Mouse (Mus musculus) megakaryocyte-erythroid progenitor cell, adult 5-6 weeks (primary cell): ENCODE data around the gene Gm12248. TPM values are rescaled to one million over a fixed set of nuclear protein-coding genes. Genes with fewer than 3 reads are reported as not detected.
"Not testable (repeated sequence)": the region's sequence is repeated elsewhere in the genome, so short reads cannot be mapped to it uniquely, and the experiment has no call there.

Experiments used
- ATAC-seq: replicated peaks from 2 replicates; pipeline ENCODE4 v1.8.0; 2016; ENCODE audit warnings: mild to moderate bottlenecking, inconsistent platforms; ENCODE audit not compliant: severe bottlenecking, poor library complexity, low FRiP score, low TSS enrichment
- total RNA-seq, 2 experiments: library from RNA; stranded (forward) in 1 of 2; stranded (reverse) in 1 of 2; fragments of 200-1000, 215-1000 nt in 1 of 2; fragments of >200 nt in 1 of 2; fragmentation: Nextera tagmentation in 1 of 2; gene quantifications; 2 replicates each; pipeline ENCODE4 v1.2.3; 2014 to 2017

The Gm12248 gene
- total RNA-seq, 2 experiments from 2014 or later: not detected

- peak; percentile 94 for ATAC-seq
Observed at GRCm38 (mm10) chr11:58103697-58104306, 10.9 kb upstream of the Gm12248 start, which contains the start of gene Cnot8. Gene Cnot8, plus strand, starts transcription at chr11:58104153.

DNA sequence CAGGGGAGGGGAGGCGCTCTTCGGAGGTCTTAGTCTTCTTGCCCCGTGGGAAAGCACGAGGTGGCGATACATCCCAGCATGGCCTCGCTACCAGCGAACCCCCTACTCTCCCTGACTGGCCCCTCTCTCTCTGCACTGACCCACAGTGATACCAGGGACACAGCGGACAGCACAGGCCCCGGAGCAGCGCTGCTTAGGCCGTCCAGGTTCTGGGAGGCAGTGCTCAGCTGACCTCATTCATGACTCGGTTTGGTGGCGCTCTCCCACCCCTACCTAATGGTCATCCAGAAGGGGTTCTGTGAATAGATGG is 10.4 kb upstream of the Gm12248 start:
- ATAC-seq: no peak

GRCm38 (mm10) chr11:58102581-58103343 is 9.8 kb upstream of the Gm12248 start:
- ATAC-seq: no peak

- ATAC-seq: no peak
Observed at GRCm38 (mm10) chr11:58102146-58102545, 9.2 kb upstream of the Gm12248 start.

DNA sequence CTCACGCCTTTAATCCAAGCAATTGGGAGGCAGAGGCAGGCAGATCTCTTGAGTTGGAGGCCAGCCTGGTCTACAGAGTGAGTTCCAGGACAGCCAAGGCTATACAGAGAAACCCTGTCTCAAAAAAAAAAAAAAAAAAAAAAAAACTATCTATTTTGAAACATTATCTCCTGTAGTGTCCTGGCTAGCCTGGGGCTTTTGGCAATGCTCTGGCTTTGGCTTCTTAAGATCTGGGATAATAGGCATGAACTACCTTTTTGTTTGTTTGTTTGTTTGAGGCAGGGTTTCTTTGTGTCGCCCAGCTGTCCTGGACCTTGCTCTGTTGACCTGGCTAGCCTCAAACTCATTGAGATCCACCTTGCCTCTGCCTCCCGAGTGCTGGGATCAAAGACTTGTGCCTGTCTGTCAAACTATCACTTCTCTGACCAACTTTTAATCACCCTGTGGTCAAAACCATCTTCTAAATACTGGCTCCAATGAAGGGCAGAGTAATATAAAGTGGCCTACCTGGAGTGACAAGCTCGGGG is 8.3 kb upstream of the Gm12248 start:
- ATAC-seq: no peak

DNA sequence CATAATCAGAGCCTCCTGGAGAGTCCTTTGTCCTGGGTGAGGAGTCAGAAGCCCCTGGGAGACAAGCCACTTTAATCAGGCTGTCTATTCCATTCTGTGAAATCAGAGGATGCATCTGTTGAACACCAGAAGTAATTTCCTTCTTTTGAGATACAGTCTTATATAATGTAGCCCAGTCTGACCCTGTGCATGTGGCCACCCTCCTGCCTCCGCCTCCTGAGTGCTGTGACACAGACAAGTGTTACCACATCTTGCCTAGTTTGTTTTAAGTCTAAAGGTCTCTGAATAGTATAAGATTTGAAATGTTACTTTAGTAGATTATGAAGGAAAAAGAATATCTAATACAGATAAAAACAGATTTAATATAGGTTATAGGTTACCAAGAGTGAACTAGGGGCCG is 7.1 kb upstream of the Gm12248 start:
- ATAC-seq: no peak

DNA sequence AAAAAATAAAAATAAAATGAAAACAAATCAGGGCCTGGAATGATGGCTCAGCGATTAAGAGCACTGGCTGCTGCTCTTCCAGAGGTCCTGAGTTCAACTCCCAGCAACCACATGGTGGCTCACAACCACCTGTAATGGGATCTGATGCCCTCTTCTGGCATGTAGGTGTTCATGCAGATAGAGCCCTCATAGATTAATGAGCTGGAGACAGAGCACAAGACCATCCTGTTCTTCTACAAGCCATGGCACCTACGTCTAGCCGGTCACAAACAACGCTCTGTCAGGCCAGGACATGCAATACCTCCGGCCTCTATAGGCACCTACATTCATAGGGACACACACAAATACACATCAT is 5.4 kb upstream of the Gm12248 start:
- not testable (repeated sequence) for ATAC-seq

- ATAC-seq: peak; percentile 53; the same call in 1 of the 2 replicates
Observed at GRCm38 (mm10) chr11:58097621-58098365, 4.9 kb upstream of the Gm12248 start.

GRCm38 (mm10) chr11:58096821-58097620 is 4.1 kb upstream of the Gm12248 start:
- no peak for ATAC-seq

DNA sequence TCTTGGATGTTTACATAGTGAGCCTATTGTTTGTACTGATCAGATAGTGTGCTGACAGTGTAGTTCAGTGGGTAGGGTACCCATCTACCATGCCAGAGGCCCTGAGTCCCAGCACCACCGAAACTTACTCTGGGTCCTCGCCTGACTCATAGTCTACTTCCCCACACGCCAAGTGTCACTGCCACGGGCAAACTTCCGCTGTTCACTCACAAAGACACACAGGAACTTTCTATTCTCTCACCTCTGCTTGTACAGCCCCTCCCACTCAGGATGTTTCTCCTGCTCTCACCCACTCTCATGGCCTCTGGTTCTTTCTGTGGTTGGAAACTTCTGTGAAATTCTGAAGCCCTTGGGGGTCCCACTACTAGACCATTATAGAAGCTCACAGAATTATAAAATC is 3.2 kb upstream of the Gm12248 start:
- ATAC-seq: no peak

GRCm38 (mm10) chr11:58095561-58095960 is 2.6 kb upstream of the Gm12248 start:
- ATAC-seq: no peak

GRCm38 (mm10) chr11:58094766-58095165 is 1.8 kb upstream of the Gm12248 start:
- no peak for ATAC-seq

- ATAC-seq: no peak
Observed at GRCm38 (mm10) chr11:58092541-58092940, 393 bp downstream of the Gm12248 start.

GRCm38 (mm10) chr11:58081716-58082115 is 11.2 kb downstream of the Gm12248 start:
- no peak for ATAC-seq

DNA sequence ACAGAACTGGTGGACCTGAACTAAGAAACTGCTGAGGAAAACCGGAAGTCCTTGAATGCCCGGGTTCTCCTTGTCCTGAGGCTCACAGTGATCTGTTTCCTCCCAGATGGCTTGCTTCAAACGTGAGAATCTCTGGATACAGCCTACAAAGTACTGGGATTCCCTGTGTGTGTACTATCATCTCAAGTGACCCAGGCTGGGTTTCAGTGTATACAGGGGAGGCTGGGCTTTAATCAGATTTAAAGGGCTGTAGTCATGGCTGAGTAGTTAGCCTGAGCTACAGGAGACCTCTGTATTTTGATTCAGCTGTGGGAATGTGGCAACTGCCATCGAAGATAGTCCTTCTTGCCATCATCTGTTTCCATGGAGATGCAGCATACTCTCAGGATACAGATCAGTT is 15.7 kb downstream of the Gm12248 start:
- ATAC-seq: no peak

DNA sequence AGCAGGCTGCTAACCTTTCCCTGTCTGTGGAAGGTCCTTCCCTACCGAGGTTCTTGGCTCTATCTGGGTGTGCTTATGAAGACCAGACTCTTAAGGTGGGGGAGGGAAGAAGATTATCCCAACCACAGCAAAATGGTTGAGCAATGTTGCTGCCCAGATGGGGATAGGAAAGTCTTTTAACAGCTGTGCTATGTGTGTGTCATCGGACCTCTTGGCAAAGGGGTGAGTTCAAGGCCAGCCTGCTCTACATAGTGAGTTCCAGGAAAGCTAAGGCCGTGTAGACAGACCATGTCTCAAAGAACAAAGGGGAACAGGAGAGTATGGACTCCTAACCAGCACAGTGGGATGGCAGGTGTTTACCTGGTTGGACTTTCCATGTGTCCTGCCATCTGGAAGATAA is 20.0 kb downstream of the Gm12248 start:
- ATAC-seq: no peak

DNA sequence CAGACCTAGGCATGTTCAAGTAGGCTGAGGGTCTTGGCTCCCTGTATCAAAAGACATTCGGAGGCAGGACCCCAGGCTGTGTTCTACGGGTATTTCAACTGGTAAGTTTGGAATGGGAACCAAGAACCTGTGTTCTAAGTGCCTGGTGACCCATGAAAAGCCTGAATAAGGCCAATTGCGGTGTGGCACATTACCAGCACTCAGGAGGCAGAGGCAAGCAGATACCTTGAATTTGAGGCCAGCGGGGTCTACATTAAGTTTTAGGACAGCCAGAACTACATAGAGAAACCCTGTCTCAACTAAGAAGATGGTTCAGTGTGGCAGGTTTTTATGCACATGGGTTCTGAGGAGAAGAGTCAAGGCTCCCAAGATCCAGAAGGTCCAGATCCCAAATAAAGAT is 27.9 kb downstream of the Gm12248 start:
- no peak for ATAC-seq

DNA sequence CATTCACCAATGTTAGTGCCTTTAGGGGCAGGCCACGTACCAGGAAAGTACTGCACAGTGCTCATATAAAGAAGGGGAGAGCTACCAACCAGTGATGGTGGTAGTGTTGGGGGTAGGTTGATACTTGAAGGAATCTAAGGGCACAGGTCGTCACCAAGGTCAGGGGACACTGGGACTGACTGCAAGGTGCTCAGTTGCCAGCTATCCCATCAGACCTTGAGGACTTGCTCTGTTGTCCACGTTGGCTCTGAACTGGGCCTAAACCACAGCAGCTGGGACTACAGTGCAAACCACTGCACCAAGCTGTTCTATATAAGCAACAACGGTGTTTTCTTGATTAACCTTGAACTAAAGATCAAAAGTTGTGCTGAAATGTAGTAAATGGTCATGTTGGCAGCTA is 30.3 kb downstream of the Gm12248 start:
- no peak for ATAC-seq

- not testable (repeated sequence) for ATAC-seq
Observed at GRCm38 (mm10) chr11:58061218-58061617, 31.7 kb downstream of the Gm12248 start.

- ATAC-seq: not testable (repeated sequence)
Observed at GRCm38 (mm10) chr11:58059752-58060151, 33.2 kb downstream of the Gm12248 start.
